Mouse (Mus musculus) layer of hippocampus, postnatal 14 days (tissue): ENCODE data around the gene Prr14. TPM values are rescaled to one million over a fixed set of nuclear protein-coding genes. Genes with fewer than 3 reads are reported as not detected.
A peak's percentile ranks its signal among the peaks of the same experiment; 100 is the strongest.
"Not testable (repeated sequence)": the region's sequence is repeated elsewhere in the genome, so short reads cannot be mapped to it uniquely, and the experiment has no call there.

ENCODE experiments used
- DNase-seq, 2 experiments: peaks; one replicate each; pipeline ENCODE4 v3.0.0; 2021 to 2022; ENCODE audit warnings: low spot score in 2 of 2, mixed read lengths in 1 of 2
- microRNA-seq, 2 experiments: library from miRNA; unstranded; fragments of <30 nt; microRNA quantifications; one replicate each; pipeline ENCODE4 v1.2.0; 2021
- total RNA-seq, 2 experiments: library from RNA; stranded (reverse); gene quantifications; 2 replicates each; pipeline ENCODE4 v1.2.3; 2021

The Prr14 gene
- total RNA-seq, 2 experiments from 2014 or later = 29.4 to 31.3 TPM

GRCm38 (mm10) chr7:127508291-127508690 is 48.9 kb downstream of the Prr14 start:
- DNase-seq = no peak

DNA sequence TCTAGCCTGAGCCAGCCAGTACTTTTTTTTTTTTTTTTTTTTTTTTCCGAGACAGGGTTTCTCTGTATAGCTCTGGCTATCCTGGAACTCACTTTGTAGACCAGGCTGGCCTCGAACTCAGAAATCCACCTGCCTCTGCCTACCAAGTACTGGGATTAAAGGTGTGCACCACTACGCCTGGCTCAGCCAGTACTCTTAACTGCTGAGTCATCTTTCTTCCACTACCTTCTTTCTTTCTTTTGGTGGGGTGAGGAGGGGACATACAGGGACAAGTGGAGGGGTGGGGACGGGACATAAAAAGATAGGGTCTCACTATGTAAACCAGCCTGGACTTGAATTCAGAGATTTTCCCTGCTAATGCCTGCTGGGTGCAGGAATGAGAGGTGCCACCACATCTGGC is 50.4 kb downstream of the Prr14 start:
- DNase-seq = not testable (repeated sequence)

- DNase-seq = peak in 1 of 2 experiments; percentile 32
Observed at GRCm38 (mm10) chr7:127511241-127511640, 51.8 kb downstream of the Prr14 start.

DNA sequence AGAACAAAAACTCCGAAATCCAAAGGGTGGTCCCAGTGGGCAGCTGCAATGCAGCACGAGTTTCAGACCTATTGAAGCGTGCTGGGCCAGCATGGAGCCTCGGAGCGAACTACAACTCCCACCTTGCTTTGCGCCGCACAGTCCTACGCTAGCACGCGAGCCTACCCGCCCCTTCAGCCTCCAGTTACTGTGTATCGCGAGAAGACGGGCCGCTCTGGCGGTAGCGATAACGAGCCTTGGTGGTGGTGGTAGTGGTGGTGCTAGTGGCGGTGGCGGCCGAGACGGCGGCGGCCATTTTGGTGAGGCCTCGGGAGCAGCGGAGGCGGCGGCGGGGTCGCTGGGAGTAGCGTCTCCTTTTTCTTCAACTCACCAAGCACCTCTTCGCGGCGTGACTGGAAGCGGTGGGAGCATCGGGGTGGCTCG is 52.4 kb downstream of the Prr14 start, which contains the start of gene Srcap:
TSS of gene Srcap (plus strand) at position 176 of the 423 bp plus-strand sequence.
- peak; percentile 93 to 97 for DNase-seq

- peak; percentile 83 to 88 for DNase-seq
Observed at GRCm38 (mm10) chr7:127512231-127513015, 53.0 kb downstream of the Prr14 start.

- peak in 1 of 2 experiments; percentile 16 for DNase-seq
Observed at GRCm38 (mm10) chr7:127513016-127513390, 53.6 kb downstream of the Prr14 start.

DNA sequence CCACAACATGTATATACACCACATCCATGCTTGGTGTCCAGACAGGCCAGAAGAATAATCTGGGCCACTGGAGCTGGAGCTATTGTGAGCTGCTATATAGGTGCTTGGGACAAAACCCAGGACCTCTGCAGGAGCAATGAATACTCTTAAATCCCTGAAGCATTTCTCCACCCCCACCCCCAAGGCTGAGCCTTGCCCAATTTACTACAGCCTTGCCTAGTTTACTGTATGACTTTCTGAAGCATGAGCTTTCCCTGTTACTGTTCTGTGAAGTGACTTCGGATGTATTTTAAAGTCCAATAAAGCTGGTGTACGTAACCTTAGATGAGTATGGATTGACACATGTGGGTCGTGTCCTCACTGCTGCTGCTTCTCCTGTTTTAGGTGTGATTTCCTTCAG is 54.4 kb downstream of the Prr14 start:
- no peak for DNase-seq

DNA sequence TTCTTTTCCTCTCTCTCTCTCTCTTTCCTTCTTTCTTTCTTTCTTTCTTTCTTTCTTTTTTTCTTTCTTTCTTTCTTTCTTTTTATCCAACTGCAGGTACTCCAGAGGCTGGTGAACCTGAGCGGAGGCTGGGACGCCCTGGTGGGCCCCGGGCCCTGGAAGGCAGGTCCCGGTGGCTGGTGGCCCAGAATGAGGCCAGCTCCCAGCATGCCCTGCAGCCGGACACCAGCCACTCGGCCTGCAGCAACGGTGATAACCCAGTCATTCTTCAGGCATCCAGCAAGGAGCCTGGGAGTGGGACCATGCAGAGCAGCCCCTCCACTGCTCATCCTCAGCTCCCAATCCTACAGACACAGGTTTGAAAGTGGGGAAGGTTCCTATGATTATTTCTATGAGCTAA is 56.4 kb downstream of the Prr14 start:
- DNase-seq = no peak

DNA sequence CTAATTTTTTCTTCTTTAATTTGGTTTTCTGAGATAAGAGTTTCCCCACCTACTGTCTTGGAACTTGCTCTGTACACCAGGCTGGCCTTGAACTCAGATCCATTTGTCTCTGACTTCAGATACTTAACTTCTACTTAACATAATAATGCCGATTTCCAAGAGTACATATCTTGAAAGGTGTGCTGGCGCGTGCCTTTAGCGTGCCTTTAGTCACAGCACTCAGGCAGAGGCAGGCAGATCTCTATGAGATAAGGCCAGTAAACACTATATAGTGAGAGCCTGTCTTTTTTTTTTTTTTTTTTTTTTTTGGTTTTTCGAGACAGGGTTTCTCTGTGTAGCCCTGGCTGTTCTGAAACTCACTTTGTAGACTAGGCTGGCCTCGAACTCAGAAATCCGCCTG is 56.9 kb downstream of the Prr14 start:
- DNase-seq = no peak

DNA sequence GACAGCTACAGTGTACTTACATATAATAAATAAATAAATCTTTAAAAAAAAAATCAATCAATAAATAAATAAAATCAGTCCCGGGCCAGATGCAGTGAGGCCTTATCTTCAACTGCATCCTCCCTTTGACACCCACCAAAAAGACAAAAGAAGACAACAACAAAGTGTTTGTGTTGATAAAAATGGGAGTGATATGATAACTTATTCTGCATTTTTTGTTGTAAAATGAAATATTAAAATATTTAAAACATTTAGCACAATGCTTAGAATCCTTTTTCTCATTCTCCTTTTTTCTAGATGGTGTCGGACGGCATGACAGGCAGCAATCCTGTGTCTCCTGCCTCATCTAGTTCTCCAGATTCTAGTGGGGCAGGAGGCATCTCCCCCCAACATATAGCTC is 59.9 kb downstream of the Prr14 start, which contains the start of gene Gm42715:
TSS of gene Gm42715 (plus strand) at position 301 of the 400 bp plus-strand sequence.
- no peak for DNase-seq

Small RNAs within 50 kb of the gene (microRNA-seq; reads per million reads assigned to microRNA genes)
- gene Gm47278 = 0 reads per million in 2 experiments
- gene Mir7060 = 0.28 to 0.45 reads per million in 2 experiments

Other genes starting within 250 kb of the Prr14 start
- gene Zfp553, start 226.6 kb upstream of the Prr14 start, total RNA-seq = 10 to 100 TPM; 17.8 to 18.1 TPM
- gene Sept1, start 226.5 kb upstream of the Prr14 start, total RNA-seq = 1 to 10 TPM; 6.9 to 8.6 TPM
- 10 to 100 TPM; 55.5 to 57.2 TPM for gene Zfp771, start 215.3 kb upstream of the Prr14 start, total RNA-seq
- 10 to 100 TPM; 27.9 to 31.1 TPM for gene Dctpp1, start 198.9 kb upstream of the Prr14 start, total RNA-seq
- 10 to 100 TPM; 47.4 to 50.6 TPM for gene Sephs2, start 185.6 kb upstream of the Prr14 start, total RNA-seq
- under 1 TPM; 0.32 to 0.57 TPM for gene Itgal, start 163.4 kb upstream of the Prr14 start, total RNA-seq
- 10 to 100 TPM; 12.4 to 12.8 TPM for gene Zfp768, start 114.0 kb upstream of the Prr14 start, total RNA-seq
- gene Zfp747, start 83.6 kb upstream of the Prr14 start, total RNA-seq = 1 to 10 TPM; 5.3 to 6.0 TPM
- 1 to 10 TPM; 2.7 to 3.2 TPM for gene 9130019O22Rik, start 72.4 kb upstream of the Prr14 start, total RNA-seq
- 1 to 10 TPM; 6.1 to 7.4 TPM for gene E430018J23Rik, start 66.0 kb upstream of the Prr14 start, total RNA-seq
- gene Zfp764, start 52.8 kb upstream of the Prr14 start, total RNA-seq = 1 to 10 TPM; 3.4 to 4.2 TPM
- 10 to 100 TPM; 10.6 to 10.7 TPM for gene Zfp688, start 37.5 kb upstream of the Prr14 start, total RNA-seq
- gene Zfp689, start 10.5 kb upstream of the Prr14 start, total RNA-seq = 1 to 10 TPM; 7.3 to 8.1 TPM
- gene Fbrs, start 19.6 kb downstream of the Prr14 start, total RNA-seq = 10 to 100 TPM; 62.9 to 66.8 TPM
- 100 to 1,000 TPM; 104 to 115 TPM for gene Srcap, start 52.4 kb downstream of the Prr14 start, total RNA-seq
- gene Gm42715, start 60.0 kb downstream of the Prr14 start, total RNA-seq = 10 to 100 TPM in 1 of 2 experiments, 1 to 10 TPM in 1; 9.8 to 11.0 TPM
- gene Tmem265, start 101.8 kb downstream of the Prr14 start, total RNA-seq = 1 to 10 TPM in 1 of 2 experiments, under 1 TPM in 1; 0.94 to 2.2 TPM
- 10 to 100 TPM; 79.5 to 83.7 TPM for gene Phkg2, start 113.7 kb downstream of the Prr14 start, total RNA-seq
- gene Ccdc189, start 129.0 kb downstream of the Prr14 start, total RNA-seq = 10 to 100 TPM in 1 of 2 experiments, 1 to 10 TPM in 1; 9.3 to 12.4 TPM
- gene Rnf40, start 129.2 kb downstream of the Prr14 start, total RNA-seq = 10 to 100 TPM; 69.9 to 72.1 TPM
- 10 to 100 TPM; 21.3 to 22.6 TPM for gene Zfp629, start 156.2 kb downstream of the Prr14 start, total RNA-seq
- gene Bcl7c, start 249.3 kb downstream of the Prr14 start, total RNA-seq = 10 to 100 TPM; 30.3 to 38.0 TPM